Mouse (Mus musculus): ENCODE measurements at regions not wholly inside any gene's neighbourhood (a gene's known extent, or its start where the extent isn't known, plus 50 kb on each side); places are given as distances from the start of the nearest gene placed in this dataset.

- DNase-seq (ENCODE audit: low spot score in 2 of 2): no peak
Observed at GRCm38 (mm10) chr4:55203731-55204710, 145.8 kb upstream of the Rad23b start.

DNA sequence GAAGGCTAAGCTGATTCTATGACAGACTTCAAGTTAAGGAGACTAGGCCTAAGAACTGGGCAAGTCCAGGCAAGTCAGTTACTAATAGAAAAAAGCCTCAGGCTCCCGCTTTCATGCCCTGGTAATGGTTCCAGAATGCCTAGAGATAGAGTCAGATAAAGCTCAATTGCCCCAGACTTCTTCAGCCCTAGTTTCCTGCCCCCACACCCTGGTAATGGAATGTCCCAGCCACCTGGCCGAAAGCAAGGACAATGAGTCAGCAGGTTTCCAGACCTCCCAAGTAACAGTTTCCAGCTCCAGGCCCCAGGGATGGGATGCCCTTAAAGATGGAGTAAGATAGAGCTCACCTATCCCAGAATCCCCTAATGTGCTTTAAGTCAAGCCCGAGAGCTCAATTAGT lies 143.6 kb upstream of the Rad23b start:
- DNase-seq (ENCODE audit: low spot score in 2 of 2): no peak

DNA sequence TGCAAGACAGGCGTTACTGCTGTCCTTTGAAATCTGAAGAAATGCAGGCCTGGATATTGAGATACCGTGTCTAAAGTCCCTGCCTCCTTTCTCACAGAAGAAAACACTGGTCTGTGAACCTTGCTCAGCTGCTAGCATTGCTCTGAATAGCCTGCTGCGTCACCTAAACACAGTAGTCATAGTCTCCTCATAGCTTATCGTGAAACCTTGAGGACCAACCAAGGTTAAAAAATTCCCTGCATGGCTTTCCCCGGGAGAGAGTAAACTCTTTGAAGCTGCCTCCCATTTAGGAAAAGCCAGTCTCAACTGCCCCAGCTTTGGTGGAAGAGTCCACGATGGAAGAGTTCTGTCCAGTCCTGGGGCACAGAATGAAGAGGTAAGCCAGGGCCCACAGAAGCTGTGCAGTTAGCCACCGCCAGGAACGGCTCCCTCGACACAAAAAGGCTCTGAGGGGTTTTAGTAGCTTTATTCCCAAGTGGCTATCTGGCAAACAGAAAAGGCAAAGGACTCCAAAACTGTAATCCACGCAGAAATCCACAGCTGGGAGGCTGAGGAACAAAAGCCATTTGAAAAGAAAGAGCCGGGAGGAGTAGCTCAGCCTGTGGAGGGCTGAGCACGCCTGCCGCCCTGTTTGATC lies 142.0 kb upstream of the Rad23b start:
- no peak for DNase-seq (ENCODE audit: low spot score in 2 of 2)

GRCm38 (mm10) chr4:55208386-55209345 lies 141.2 kb upstream of the Rad23b start:
- no peak for DNase-seq (ENCODE audit: low spot score in 2 of 2)

DNA sequence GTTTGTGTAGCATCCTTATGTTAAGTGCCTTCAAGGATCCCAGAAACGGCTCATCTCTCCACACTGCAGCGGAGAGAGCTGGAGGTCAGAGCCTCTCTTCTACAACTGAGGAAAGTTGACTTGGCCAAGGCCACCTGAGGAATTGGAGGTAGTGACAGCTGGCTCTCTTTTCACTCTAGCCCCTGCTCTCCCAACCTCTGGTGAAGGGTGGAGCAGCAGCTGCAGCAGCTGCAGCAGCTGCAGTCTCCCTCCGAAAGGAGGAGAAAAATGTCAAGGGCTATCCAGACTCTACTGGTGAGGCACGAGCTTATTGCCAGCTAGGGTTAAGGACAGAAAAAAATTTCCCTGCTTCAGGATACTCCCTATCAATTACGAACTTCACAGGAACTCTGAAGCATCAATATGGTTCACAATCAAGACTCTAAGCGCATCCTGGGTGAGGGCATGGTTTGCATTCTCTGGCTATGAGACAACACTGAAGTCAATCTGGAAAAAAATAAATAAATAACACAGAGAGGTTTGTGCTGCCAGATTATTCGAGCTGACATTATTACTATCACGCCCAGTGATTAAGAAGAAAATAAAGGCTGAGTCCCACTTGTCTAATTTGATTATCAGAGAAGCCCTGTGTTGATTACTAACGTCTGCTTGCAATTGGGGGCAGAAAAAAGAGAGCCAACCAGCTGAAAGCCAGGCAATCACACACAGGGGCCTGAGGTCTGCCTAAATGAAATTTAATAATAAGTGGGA lies 134.2 kb upstream of the Rad23b start:
- no peak for DNase-seq (ENCODE audit: low spot score in 2 of 2)

- no peak for DNase-seq (ENCODE audit: low spot score in 2 of 2)
Observed at GRCm38 (mm10) chr4:55216175-55216545, 133.7 kb upstream of the Rad23b start.

GRCm38 (mm10) chr4:55225766-55226165 lies 124.1 kb upstream of the Rad23b start:
- DNase-seq (ENCODE audit: low spot score in 2 of 2): no peak

- DNase-seq (ENCODE audit: low spot score in 2 of 2): no peak
Observed at GRCm38 (mm10) chr4:55227394-55227793, 122.4 kb upstream of the Rad23b start.

GRCm38 (mm10) chr4:55231522-55231921 lies 118.3 kb upstream of the Rad23b start:
- DNase-seq (ENCODE audit: low spot score in 2 of 2): peak in 1 of 2 experiments; percentile 14

GRCm38 (mm10) chr4:55237856-55238255 lies 112.0 kb upstream of the Rad23b start:
- peak; percentile 11 to 39 for DNase-seq (ENCODE audit: low spot score in 2 of 2)

GRCm38 (mm10) chr4:55240450-55240849 lies 109.4 kb upstream of the Rad23b start:
- peak; percentile 34 to 69 for DNase-seq (ENCODE audit: low spot score in 2 of 2)

GRCm38 (mm10) chr4:55242331-55242730 lies 107.5 kb upstream of the Rad23b start:
- DNase-seq (ENCODE audit: low spot score in 2 of 2): no peak

GRCm38 (mm10) chr4:55243091-55244058 lies 106.5 kb upstream of the Rad23b start:
- no peak for DNase-seq (ENCODE audit: low spot score in 2 of 2)

DNA sequence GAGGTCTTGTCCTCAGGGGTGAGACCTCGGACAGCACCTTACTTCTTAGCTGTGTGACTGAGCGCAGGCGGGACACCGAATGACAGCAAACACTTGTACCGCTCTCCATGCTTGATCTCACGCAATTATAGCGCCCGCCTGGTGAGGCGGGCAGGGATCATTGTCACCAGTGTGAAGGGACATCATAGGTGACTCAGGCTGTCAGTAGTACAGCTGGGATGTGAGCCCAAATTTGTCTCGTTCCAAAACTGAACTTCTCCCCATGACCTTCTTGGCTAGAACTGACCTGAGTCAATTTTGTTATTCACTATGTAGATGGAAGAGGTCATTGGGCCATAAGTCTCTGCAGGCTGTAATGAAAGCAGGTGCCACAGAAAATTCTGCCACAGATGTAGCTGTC lies 104.1 kb upstream of the Rad23b start:
- DNase-seq (ENCODE audit: low spot score in 2 of 2): no peak

DNA sequence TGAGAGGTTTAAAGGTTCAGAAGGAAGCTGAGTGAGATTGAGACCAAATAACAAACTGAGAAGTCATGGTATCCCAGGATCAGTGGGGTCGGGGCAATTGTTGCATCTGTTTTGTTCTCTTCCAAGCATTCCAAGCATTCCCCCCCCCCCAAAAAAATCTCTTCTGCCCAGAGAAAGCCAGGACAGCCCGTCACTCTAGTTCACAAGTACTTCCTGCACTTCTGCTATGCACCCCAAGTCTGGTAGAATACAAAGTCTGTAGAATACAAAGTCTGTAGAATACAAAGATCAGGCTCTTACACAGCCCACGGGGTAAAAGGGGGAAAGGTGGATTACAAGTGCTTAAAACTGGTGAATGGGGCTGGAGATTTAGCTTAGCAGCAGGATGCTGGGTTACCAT lies 99.5 kb upstream of the Rad23b start:
- DNase-seq (ENCODE audit: low spot score in 2 of 2): no peak

- DNase-seq (ENCODE audit: low spot score in 2 of 2): no peak
Observed at GRCm38 (mm10) chr4:55251546-55251945, 98.3 kb upstream of the Rad23b start.

DNA sequence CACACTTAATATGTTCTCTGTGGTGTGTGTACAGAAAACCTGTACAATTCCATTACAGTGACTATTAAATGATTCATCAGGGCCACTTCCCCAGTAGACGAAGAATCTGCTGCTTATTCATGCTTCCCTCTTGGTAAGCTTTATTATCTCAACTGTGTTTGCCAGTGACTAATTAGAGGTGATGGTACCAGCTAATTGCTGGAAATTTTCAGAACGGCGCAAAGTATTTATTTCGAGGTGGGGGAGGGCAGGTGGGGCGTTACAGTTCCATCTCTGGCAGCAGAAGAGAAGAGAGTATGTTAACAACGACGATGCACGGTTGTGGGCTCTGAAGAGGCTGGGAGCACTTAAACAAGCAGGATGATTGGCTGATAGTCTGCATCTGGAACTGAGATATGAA lies 96.1 kb upstream of the Rad23b start:
- DNase-seq (ENCODE audit: low spot score in 2 of 2): no peak

- DNase-seq (ENCODE audit: low spot score in 2 of 2): no peak
Observed at GRCm38 (mm10) chr4:55271965-55272630, 77.7 kb upstream of the Rad23b start.

DNA sequence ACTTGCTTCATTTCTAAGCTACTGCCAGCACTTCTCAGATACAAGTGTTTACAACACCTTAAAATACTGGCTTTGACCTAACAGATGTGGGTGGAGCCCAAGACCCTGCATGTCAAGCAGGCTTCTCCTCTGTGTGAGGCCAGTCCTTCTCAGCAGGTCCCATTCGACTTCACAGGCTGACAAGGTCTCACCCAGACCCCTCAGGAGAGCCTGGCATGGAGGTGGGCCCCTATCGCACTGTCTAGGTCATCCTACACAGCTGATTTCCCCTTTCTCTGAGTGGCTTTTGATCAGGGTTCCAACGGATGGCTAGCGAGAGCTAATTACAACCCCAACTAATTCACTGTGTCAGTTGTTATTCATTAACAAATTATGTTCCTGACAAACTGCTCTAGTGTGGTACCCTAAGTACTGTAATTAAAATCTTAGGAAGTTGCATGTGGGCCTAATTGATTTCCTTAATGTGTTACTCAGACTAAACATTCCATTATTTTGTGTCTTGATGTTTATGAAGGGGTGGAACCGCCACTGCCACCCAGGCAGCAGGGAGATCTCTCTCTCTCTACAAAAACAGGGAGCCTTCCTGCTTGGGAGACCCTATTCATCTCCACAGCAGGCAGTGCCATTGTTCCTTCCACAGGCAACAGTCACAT lies 73.4 kb upstream of the Rad23b start:
- no peak for DNase-seq (ENCODE audit: low spot score in 2 of 2)
